ENCODE assay signal across 29 mouse cellular contexts in the genomic region with DNA sequence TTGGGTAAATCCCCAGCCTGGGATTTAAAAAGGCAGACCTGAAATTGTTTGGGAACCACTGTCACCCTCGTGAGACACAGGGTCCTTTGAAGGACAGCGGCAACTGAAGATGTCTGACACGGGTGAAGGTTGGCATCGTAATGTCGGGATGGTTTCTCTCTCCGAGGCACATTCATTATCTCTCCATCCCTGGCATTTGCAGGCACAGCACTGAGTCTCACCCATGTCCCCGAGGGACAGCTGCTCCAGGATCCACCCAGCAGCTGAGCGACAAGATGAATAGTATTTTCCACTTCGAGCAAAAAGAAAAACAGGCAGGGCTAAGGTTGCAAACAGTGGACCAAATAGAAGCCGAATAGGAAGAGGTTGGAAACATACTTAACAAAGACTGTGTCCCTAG.
DNase-seq lines count a peak whose midpoint lies in the region; ATAC-seq and TF ChIP-seq lines count a peak whose summit lies in the region.
"Had no signal": no experiment of that assay in that cellular context is flagged by ENCODE, and none has a peak within 500 bp of the region (broad histone marks: within the 10 kb centered on the region; RNA-seq: fewer than 3 reads in every experiment).

No protein-coding gene starts in this region.

- peaks cover 16% of the 10 kb centered on the region; the same call in 1 of the 2 replicates for H3K4me1 ChIP-seq in kidney, adult 2 months (ENCODE audit: control insufficient read depth, insufficient read depth, low read length)
- H3K4me1 ChIP-seq in lung, embryonic 15.5 days = peaks cover 70% of the 10 kb centered on the region
- peaks cover 53% of the 10 kb centered on the region for H3K4me1 ChIP-seq in lung, adult 2 months (ENCODE audit: control insufficient read depth, insufficient read depth, low read length)
- H3K4me1 ChIP-seq in hindbrain, embryonic 12.5 days = peaks cover 6% of the 10 kb centered on the region

- DNase-seq in adrenal gland, adult 2 months = peak; percentile 19
- DNase-seq in adrenal gland, postnatal 10 days = no peak
- DNase-seq in kidney, adult 2 months = no peak
- DNase-seq in kidney, postnatal 10 days = no peak
- no peak for DNase-seq in lung, adult 2 months
- DNase-seq: adrenal gland, postnatal 25 days; cerebellum, adult 18-20 months; forebrain, postnatal 0 days; gastrocnemius, postnatal 25 days; heart, adult 11 months; heart, postnatal 14 days; kidney, adult 8-10 months; kidney, postnatal 14 days; liver, embryonic 13.5 days; lung, embryonic 14.5 days; midbrain, embryonic 14.5 days; retina, postnatal 1 day; right cerebral cortex, postnatal 14 days had no signal

- TF ChIP-seq CTCF in kidney, adult 2 months (conservative IDR thresholded peaks at IDR 0.05; ENCODE audit: insufficient read depth, insufficient read length, low read depth, low read length) = no peak
- TF ChIP-seq CTCF in lung, adult 2 months (IDR thresholded peaks at IDR 0.05; ENCODE audit: insufficient read depth, low read length) = no peak

- H3K36me3 ChIP-seq in kidney, adult 2 months (ENCODE audit: control insufficient read depth, insufficient read depth, low read length) = no peaks in the 10 kb centered on the region
- H3K36me3 ChIP-seq in lung, embryonic 15.5 days = no peaks in the 10 kb centered on the region
- H3K36me3 ChIP-seq in hindbrain, embryonic 12.5 days = no peaks in the 10 kb centered on the region
- H3K36me3 ChIP-seq: forebrain, embryonic 12.5 days; G1E; heart, embryonic 12.5 days; hindbrain, embryonic 10.5 days; limb, embryonic 12.5 days; liver, embryonic 13.5 days; neural tube, embryonic 15.5 days; stomach, embryonic 15.5 days had no signal

- H3K27me3 ChIP-seq in kidney, adult 2 months (replicated peaks; ENCODE audit: control insufficient read depth, insufficient read depth, low read length) = no peaks in the 10 kb centered on the region
- H3K27me3 ChIP-seq in lung, embryonic 15.5 days = no peaks in the 10 kb centered on the region
- H3K27me3 ChIP-seq in hindbrain, embryonic 12.5 days = no peaks in the 10 kb centered on the region
- H3K27me3 ChIP-seq: heart, embryonic 12.5 days; liver, embryonic 13.5 days; neural tube, embryonic 15.5 days; stomach, embryonic 15.5 days had no signal

- WGBS in kidney, adult 2 months = 76% methylated on average over 10 of the region's 10 CpGs
- 72% methylated on average over 10 of the region's 10 CpGs for WGBS in lung, embryonic 15.5 days
- 57% methylated on average over 10 of the region's 10 CpGs for WGBS in lung, adult 2 months
- whole genome bisulfite sequencing in hindbrain, embryonic 12.5 days = 75% methylated on average over 10 of the region's 10 CpGs

- H3K27ac ChIP-seq in kidney, adult 2 months (ENCODE audit: insufficient read depth, low read depth, low read length) = peak overlapping the region; percentile 54; the same call in 1 of the 2 replicates
- H3K27ac ChIP-seq in lung, embryonic 15.5 days = peak overlapping the region; percentile 83; the same call in 1 of the 2 replicates
- H3K27ac ChIP-seq in hindbrain, embryonic 12.5 days = no peak overlapping the region
- H3K27ac ChIP-seq: forebrain, embryonic 12.5 days; hindbrain, embryonic 10.5 days; left cerebral cortex, adult 2 months; limb, embryonic 12.5 days; liver, embryonic 13.5 days; neural tube, embryonic 15.5 days; stomach, embryonic 15.5 days had no signal

- no peak overlapping the region for H3K4me2 ChIP-seq in lung, embryonic 15.5 days
- no peak overlapping the region for H3K4me2 ChIP-seq in hindbrain, embryonic 12.5 days (replicated peaks)
- H3K4me2 ChIP-seq: forebrain, embryonic 12.5 days; heart, embryonic 12.5 days; limb, embryonic 12.5 days; liver, embryonic 13.5 days; lung, embryonic 14.5 days; neural tube, embryonic 15.5 days; stomach, embryonic 15.5 days had no signal

- no peak overlapping the region for H3K4me3 ChIP-seq in kidney, adult 2 months (ENCODE audit: insufficient read depth, low read depth, low read length)
- no peak overlapping the region for H3K4me3 ChIP-seq in lung, embryonic 15.5 days
- H3K4me3 ChIP-seq in lung, adult 2 months (replicated peaks; ENCODE audit: extremely low read depth, low read depth, low read length) = no peak overlapping the region
- no peak overlapping the region for H3K4me3 ChIP-seq in hindbrain, embryonic 12.5 days
- H3K4me3 ChIP-seq: forebrain, embryonic 12.5 days; heart, embryonic 12.5 days; hindbrain, embryonic 10.5 days; left cerebral cortex, adult 2 months; limb, embryonic 12.5 days; liver, embryonic 13.5 days; neural tube, embryonic 15.5 days; stomach, embryonic 15.5 days had no signal

- H3K9me3 ChIP-seq in lung, embryonic 15.5 days = no peaks in the 10 kb centered on the region
- no peaks in the 10 kb centered on the region for H3K9me3 ChIP-seq in hindbrain, embryonic 12.5 days (replicated peaks)
- H3K9me3 ChIP-seq: forebrain, embryonic 12.5 days; G1E; heart, embryonic 12.5 days; hindbrain, embryonic 10.5 days; limb, embryonic 12.5 days; liver, embryonic 13.5 days; neural tube, embryonic 15.5 days; stomach, embryonic 15.5 days had no signal

- no peak overlapping the region for H3K9ac ChIP-seq in lung, embryonic 15.5 days
- H3K9ac ChIP-seq in hindbrain, embryonic 12.5 days = no peak overlapping the region
- H3K9ac ChIP-seq: forebrain, embryonic 12.5 days; forebrain, postnatal 0 days; heart, embryonic 12.5 days; limb, embryonic 12.5 days; liver, embryonic 13.5 days; lung, embryonic 14.5 days; neural tube, embryonic 15.5 days; stomach, embryonic 15.5 days had no signal

- no peak for ATAC-seq in lung, embryonic 15.5 days (ENCODE audit: borderline replicate concordance, extremely low read depth, low FRiP score, low TSS enrichment)
- no peak for ATAC-seq in hindbrain, embryonic 12.5 days (ENCODE audit: low FRiP score)
- ATAC-seq: forebrain, postnatal 0 days; hindbrain, embryonic 16.5 days had no signal

- no peak for TF ChIP-seq POLR2A in kidney, adult 2 months (IDR thresholded peaks at IDR 0.05; ENCODE audit: low read depth, low read length)
- no peak for TF ChIP-seq POLR2A in lung, adult 2 months (IDR thresholded peaks at IDR 0.05; ENCODE audit: borderline replicate concordance, extremely low read depth, low read depth, low read length)
